Mouse (Mus musculus): ENCODE measurements around the gene A030005L19Rik.
"Not testable (repeated sequence)": the region's sequence is repeated elsewhere in the genome, so short reads cannot be mapped to it uniquely, and the experiment has no call there.

Gene A030005L19Rik

DNA sequence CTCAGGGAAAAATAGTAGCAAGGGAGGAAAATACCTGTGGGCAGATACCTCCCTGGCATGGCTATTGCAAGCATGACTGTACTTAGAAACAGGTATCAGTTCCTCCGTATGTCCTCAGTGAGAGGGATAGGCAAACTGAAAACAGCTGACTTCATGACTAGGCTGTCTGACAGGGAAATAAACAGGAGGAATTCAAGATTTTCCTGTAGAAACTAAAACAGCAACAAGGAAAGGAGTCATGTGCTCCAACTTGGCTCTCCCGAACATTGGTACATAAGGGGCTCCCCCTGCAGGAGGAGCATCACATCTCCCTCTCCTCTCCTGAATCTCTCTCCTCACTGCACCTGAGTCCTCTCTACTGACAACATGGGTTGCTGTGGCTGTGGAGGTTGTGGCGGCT is at the start of gene A030005L19Rik:
A030005L19Rik (plus strand) TSS at position 301 of the 400 bp plus-strand sequence.
- DNase-seq = peak in 1 of 2 experiments; percentile 6

DNA sequence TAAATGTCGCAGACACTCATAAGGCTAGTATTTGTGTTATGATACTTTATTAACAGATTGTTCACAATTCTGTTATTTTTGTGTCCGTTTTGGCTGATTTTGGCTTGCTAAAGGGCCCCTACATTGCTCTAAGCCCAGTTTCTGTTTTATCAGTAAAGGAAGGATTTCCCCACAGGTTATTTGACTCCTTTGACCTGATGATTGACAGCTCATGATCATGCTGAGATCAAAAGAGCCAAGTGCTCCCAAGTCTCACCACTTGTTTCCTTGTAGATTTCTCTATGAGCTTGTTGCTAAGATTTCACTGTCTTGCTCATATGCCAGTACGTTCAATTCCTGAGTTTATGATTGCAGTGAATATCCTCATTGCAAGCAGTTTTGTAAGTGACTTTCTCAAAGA is 42.9 kb upstream of the A030005L19Rik start:
- DNase-seq = no peak

DNA sequence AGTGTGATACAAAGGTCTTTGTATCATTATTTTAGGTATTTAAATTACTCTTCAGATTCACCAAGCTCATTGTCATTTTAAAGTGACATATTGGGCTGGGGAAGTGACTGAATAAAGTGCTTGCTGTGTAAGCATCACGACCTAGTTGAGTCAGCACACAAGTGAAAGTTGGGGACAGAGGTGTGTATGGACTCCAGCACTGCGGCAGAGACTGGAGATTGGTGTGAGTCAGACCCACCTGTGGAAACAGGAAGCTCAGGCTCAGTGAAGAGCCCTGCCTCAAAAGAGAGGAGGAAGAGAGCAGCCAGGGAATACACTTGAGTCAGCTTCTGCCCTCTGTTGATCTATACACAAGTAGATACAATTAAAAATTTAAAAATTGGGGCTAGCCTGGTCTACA is 34.0 kb upstream of the A030005L19Rik start:
- no peak for DNase-seq

DNA sequence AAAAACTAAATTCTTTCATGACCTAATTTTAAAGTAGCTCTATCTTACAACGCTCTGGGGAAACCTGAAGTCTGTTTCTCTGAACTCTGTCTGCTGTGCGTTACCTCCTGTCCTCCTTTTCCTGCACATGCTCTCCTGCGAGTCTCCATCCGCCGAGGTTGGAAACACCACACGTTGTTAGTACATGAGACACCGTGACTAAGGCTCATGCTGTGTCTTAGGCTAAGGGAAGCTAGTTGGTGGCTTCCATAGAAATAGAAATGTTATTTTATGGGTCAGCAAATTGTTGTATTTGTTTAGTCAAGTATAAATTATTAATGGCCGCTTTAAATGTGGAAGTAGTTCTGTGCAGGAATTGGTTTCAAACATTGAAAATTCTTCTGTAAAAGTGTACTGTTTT is 32.9 kb upstream of the A030005L19Rik start:
- DNase-seq = no peak

DNA sequence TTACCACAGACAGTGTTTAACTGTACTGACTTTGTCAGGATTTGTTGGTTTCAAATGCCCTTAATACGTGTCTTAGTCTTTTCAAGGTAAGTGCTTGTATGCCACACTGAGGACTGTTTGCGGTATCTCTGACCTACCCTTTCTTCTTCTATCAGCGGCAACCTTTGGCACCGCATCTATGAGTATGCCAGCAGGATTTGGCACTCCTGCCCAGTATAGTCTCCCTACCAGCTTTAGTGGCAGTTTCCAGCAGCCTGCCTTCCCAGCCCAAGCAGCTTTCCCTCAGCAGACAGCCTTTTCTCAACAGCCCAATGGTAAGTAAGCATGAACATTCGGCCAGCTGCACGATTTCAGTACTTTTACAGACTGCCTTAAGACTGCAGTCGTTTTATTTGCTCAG is 19.9 kb upstream of the A030005L19Rik start:
- no peak for DNase-seq

DNA sequence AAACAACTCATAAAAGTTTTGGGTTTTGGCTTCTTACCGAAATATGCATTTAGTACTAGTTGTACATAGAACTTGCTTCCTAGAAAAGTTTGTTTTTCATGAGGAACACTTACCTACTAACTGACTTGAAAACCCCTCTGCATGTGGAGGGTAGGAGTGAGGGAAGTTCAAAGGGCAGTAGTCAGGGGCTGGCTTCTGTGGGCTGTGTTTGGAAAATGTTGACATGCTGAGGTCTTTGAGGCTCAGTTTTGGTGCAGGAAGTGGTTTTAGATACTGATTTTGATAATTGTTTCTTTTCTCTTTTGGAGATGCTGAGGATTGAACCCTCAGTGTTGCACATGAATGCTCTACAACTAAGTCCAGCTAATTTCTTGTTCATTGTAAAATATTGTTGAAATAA is 12.6 kb upstream of the A030005L19Rik start:
- DNase-seq = peak; percentile 18 to 30

DNA sequence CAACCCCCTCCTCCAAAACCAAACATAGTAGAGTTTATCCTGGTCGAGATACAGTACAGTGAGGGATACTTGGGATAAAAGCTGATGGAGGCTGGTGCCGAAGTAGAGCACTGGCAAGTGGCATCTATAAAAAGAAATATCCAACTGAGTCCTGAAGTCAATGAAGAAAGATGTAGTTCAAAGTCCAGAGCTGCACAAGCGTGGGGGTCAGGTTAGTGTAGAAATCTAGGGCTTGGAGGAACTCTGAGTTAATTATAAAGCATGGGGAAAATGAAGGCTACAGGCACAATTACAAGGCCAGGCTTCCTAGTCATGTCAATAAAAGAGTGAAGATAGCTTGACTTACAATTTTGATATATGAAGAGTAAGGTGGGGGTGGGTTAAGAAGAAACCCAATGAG is 11.9 kb upstream of the A030005L19Rik start:
- DNase-seq = no peak

DNA sequence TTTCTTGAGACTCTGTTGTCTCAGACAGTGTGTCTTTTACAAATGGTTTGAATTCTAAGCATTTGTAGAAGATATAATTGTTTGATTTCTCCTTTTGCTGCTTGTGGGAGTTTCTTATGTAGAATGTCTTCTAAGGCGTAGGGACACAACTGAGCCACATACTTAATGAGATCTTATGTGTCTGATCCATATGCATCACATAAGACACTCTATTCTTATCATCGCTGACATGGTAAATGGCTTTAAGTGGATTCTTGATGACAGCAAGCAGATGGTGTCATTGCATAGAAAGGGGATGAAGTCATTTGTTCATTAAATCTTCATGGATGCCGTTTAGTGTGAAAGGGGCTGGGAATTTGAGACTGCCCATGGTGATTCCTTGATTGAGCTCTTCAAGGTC is 7.2 kb upstream of the A030005L19Rik start:
- DNase-seq = no peak

DNA sequence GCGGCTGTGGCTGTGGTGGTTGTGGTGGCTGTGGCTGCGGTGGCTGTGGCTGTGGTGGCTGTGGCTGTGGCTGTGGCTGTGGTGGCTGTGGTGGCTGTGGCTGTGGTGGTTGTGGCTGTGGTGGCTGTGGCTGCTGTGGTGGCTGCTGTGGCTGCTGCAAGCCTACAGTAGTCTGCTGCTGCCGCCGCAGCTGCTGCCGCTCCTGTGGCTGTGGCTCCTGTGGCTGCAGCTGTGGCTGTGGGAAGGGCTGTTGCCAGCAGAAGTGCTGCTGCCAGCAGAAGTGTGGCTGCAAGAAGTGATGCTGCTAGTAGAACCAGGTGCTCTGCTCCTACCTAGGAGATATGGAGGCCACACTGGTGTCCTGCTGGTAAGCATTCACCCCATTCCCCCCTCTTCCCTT is 309 bp downstream of the A030005L19Rik start:
- not testable (repeated sequence) for DNase-seq

DNA sequence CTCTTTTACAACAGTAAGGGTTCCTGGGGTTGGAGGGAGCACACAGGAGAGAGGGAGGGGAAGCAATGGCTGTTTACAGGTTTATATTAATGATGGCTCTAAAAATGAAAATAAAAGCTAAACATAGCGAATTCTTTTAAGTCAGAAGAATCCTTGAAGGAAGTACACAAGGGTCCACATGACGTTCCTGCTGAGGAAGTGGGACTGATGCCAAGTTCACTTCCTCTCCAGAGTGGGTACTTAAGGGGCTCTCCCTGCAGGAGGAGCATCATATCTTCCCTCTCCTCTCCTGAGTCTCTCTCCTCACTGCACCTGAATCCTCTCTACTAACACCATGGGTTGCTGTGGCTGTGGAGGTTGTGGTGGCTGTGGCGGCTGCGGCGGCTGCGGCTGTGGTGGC is 11.5 kb downstream of the A030005L19Rik start, which contains the start of gene A030014E15Rik:
A030014E15Rik (plus strand) TSS at position 268 of the 400 bp plus-strand sequence.
- DNase-seq = no peak

DNA sequence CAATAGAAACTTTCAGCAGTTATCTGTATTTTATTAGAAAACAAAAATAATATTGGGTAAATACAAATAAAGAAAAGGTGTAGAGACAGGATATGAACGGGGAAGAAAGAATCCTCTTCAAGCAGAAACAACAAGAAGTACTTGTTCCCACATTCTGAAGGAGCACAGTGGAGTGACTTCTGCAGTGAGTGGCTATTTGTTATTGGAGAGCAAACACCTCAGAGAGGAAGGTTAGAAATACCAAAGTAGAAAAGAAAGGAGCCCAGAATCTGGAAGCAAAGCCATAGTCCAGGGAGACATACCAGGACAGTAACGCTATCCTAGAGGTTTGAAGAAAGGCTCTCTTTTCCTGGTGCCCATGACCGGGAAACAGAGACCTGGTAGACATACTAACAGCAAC is 17.4 kb downstream of the A030005L19Rik start:
- not testable (repeated sequence) for DNase-seq

DNA sequence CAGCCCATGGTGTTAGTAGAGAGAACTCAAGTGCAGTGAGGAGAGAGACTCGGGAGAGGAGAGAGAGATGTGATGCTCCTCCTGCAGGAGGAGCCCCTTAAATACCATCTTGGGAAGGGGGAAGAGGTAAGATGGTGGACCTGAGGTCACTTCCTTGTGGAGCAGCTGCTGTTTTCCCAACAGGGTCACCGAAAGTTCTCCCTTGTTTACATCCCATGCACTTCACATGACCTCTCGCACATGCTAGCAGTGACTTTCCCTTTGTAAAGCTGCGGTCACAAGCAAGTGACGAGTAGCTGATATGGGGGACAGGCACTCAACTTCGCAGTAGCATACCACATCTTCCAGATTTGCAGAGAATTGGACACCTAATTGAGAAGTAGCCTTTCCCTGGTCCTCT is 18.2 kb downstream of the A030005L19Rik start, which contains the start of gene Gm6217:
Gm6217 (minus strand) TSS at position 74 of the 400 bp plus-strand sequence.
- not testable (repeated sequence) for DNase-seq

DNA sequence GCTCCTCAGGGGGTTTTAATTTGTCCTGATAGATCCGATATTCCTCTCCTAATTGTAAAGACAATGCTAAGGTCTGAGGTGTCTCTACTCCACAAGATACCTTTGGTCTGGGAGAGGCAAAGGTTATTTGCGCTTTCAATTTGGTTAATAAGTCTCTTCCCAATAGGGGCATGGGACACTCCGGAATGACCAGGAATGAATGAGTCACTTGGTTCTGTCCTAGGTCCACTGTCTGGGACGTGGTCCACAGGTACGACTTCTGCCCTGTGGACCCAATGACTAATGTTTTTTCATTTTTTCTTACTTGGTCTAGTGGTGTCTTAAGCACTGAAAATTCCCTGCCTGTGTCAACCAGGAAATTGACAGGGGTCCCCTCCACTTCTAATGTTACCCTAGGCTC is 25.5 kb downstream of the A030005L19Rik start:
- no peak for DNase-seq

DNA sequence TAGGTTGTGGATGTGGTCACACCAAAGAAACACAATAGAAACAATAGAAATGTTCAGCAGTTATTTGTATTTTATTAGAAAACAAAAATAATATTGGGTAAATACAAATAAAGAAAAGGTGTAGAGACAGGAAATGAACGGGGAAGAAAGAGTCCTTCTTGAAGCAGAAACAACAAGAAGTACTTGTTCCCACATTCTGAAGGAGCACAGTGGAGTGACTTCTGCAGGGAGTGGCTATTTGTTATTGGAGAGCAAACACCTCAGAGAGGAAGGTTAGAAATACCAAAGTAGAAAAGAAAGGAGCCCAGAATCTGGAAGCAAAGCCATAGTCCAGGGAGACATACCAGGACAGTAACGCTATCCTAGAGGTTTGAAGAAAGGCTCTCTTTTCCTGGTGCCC is 29.4 kb downstream of the A030005L19Rik start:
- DNase-seq = not testable (repeated sequence)

DNA sequence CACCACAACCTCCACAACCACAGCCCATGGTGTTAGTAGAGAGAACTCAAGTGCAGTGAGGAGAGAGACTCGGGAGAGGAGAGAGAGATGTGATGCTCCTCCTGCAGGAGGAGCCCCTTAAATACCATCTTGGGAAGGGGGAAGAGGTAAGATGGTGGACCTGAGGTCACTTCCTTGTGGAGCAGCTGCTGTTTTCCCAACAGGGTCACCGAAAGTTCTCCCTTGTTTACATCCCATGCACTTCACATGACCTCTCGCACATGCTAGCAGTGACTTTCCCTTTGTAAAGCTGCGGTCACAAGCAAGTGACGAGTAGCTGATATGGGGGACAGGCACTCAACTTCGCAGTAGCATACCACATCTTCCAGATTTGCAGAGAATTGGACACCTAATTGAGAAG is 30.2 kb downstream of the A030005L19Rik start, which contains the start of gene A030003K21Rik:
A030003K21Rik (minus strand) TSS at position 94 of the 400 bp plus-strand sequence.
- DNase-seq = not testable (repeated sequence)

DNA sequence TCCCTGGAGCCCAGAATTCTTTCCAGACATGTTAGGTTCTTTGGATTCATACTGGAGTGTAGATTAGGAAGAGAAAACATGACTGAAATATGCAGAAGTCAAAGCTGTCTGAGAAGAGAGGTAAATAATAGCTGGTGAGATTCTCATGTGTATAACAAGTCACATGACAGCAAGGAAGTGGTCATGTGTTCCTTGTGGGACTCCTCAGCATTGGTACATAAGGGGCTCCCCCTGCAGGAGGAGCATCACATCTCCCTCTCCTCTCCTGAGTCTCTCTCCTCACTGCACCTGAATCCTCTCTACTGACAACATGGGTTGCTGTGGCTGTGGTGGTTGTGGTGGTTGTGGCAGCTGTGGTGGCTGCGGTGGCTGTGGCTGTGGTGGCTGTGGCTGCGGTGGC is 32.9 kb downstream of the A030005L19Rik start:
- DNase-seq = not testable (repeated sequence)

DNA sequence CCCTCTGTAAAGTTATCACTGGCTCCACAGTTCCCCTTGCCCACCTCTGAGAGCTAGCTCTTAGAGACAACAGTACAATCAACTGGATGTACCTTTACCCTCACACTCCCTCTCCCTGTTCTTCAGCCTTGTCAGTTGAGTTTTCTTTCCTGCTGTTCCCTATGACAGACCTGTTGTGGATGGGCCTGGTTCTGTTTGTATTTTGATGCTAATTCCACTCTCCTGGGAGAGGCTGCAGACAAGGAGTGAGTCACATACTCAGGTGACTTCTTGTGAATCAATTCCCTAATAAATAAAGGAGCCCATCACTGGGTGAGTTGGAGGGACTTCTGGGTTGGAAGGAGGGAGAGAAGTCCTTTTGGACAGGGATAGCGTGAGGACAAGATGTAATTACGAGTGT is 35.5 kb downstream of the A030005L19Rik start:
- no peak for DNase-seq

DNA sequence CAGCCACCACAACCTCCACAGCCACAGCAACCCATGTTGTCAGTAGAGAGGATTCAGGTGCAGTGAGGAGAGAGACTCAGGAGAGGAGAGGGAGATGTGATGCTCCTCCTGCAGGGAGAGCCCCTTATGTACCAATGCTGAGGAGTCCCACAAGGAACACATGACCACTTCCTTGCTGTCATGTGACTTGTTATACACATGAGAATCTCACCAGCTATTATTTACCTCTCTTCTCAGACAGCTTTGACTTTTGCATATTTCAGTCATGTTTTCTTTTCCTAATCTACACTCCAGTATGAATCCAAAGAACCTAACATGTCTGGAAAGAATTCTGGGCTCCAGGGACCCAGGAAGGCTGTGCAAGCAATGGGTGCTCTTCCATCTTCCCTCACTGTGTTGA is 42.8 kb downstream of the A030005L19Rik start, which contains the start of gene Gm7544:
Gm7544 (minus strand) TSS at position 101 of the 400 bp plus-strand sequence.
- DNase-seq = not testable (repeated sequence)

DNA sequence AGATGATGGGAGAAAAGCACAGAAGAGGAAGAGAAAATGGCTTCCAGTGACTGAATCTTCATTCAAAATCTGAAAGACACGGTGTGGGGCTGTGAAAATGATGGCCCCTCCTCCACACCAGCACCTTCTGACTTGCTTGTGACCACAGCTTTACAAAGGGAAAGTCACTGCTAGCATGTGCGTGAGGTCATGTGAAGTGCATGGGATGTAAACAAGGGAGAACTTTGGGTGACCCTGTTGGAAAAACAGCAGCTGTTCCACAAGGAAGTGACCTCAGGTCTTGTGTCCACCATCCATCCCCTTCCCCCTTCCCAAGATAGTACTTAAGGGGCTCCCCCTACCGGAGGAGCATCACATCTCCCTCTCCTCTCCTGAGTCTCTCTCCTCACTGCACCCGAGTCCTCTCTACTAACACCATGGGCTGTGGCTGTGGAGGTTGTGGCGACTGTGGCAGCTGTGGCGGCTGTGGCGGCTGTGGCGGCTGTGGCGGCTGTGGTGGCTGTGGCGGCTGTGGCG is 46.8 kb downstream of the A030005L19Rik start, which contains the start of gene Gm47955:
Gm47955 (plus strand) TSS at position 417 of the 516 bp plus-strand sequence.
- no peak for DNase-seq

All from thymus, postnatal 36 days (tissue).